Mouse (Mus musculus): Measurements from ENCODE around the gene Fli1.

- TF ChIP-seq CTCF (IDR thresholded peaks at IDR 0.05 in 2 of 3, conservative IDR thresholded peaks at IDR 0.05 in 1 of 3; ENCODE audit: control insufficient read depth in 1 of 3, insufficient read depth in 1 of 3, low read depth in 2 of 3, low read length in 3 of 3, poor library complexity in 1 of 3, severe bottlenecking in 1 of 3) (peak in 1 of 3 experiments; percentile 15; a peak in 1 of 6 replicates), EP300 (IDR thresholded peaks at IDR 0.05; ENCODE audit: low read depth in 1 of 2, low read length in 2 of 2) (no peak), GABPA (IDR thresholded peaks at IDR 0.05; ENCODE audit: low read depth, low read length) (no peak), UBTF (IDR thresholded peaks at IDR 0.05; ENCODE audit: borderline replicate concordance, insufficient read depth, low read depth, low read length) (no peak), ZC3H11A (IDR thresholded peaks at IDR 0.05; ENCODE audit: low read depth, low read length) (no peak), POLR2A (IDR thresholded peaks at IDR 0.05; ENCODE audit: control insufficient read depth in 1 of 2, insufficient read depth in 1 of 2, low read depth in 1 of 2, low read length in 2 of 2, poor library complexity in 1 of 2) (no peak), MEF2A (IDR thresholded peaks at IDR 0.05; ENCODE audit: extremely low read depth, insufficient replicate concordance, low read depth, low read length, poor library complexity, severe bottlenecking) (no peak), POLR2AphosphoS2 (IDR thresholded peaks at IDR 0.05; ENCODE audit: low read length) (no peak)
These were observed 122.0 kb downstream of the Fli1 start for GRCm38 (mm10) chr9:32420711-32421110.
